Mouse (Mus musculus): ENCODE results near the gene Ube2v1. TPM values are rescaled to one million over a fixed set of nuclear protein-coding genes. Genes with fewer than 3 reads are reported as not detected.

Gene Ube2v1
- polyA plus RNA-seq (2016; fragmentation: Nextera tagmentation; extraction: Ambion mirVana), result 315 and 326 TPM in 2 replicates

DNA sequence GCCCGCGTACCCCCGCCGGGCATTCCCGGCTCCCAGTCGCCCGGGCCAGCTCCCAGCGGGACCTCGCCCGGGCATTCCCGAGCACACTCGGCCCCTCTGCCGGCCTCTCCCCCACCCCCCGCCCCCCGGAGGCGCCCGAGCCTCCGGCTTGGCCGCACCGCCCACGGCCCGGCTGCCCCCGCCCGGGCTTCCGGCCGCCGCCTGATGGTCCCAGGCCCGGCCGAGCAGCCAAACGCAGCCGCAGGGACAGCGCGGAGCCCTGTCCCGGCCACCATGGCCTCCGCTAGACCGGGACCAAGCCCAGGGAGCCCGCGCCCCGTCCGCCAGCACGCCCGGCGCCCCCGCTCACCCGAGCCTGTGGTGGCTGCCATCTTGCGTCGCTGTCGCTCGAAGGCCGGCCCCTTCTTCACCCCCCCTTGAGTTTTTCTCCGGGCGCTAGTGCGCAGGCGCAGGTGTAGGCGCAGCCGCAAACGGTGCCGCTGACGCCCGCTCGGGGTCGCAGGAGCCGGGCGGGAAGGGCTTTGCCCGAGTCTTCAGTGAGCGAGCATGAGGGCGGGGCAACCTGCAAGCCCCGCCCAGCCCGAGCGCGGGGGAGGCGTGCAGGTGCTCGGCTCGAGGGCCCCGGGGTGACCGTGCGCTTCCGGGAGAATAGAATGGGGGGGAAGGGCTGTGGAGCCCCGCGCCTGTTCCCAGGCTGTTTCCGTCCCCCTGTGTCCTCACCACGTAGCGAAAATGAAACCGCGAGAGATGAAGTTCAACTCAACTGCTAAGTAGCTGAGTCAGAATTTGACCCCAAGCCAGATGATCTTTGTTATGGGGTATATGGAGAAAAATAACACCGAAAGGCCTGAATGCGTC lies at the start of gene Ube2v1:
Ube2v1 (minus strand) TSS at position 505 of the 858 bp plus-strand sequence.
- WGBS, result under 1% methylated on average over 86 of the region's 87 CpGs
- H3K9me3 ChIP-seq, result no peaks in the 10 kb centered on the region
- H3K4me1 ChIP-seq, result peaks cover 56% of the 10 kb centered on the region

GRCm38 (mm10) chr2:167680657-167681056 lies 48.8 kb upstream of the Ube2v1 start:
- Histone ChIP-seq H3K27me3 (replicated peaks) (peaks cover 8% of the 10 kb centered on the region; the same call in 1 of the 2 replicates), H3K4me2 (replicated peaks) (no peak overlapping the region), H3K9ac (no peak overlapping the region), H3K4me3 (no peak overlapping the region), H3K4me1 (no peaks in the 10 kb centered on the region), H3K9me3 (no peaks in the 10 kb centered on the region), H3K27ac (no peak overlapping the region), H3K36me3 (no peaks in the 10 kb centered on the region)
- no peak for ATAC-seq (ENCODE audit: low FRiP score, low read depth)
- WGBS, result 49% methylated on average over 5 of the region's 5 CpGs

More for the DNA sequence above, at the start of gene Ube2v1:
- H3K27me3 ChIP-seq (replicated peaks), result no peaks in the 10 kb centered on the region
- ATAC-seq (ENCODE audit: low FRiP score, low read depth), result peak; percentile 76
- peak within 1 kb of the TSS; percentile 93 for H3K4me2 ChIP-seq (replicated peaks)
- peak within 1 kb of the TSS; percentile 95 for H3K4me3 ChIP-seq
- H3K36me3 ChIP-seq, result peaks cover 10% of the 10 kb centered on the region; the same call in 1 of the 2 replicates
- peak within 1 kb of the TSS; percentile 75 for H3K27ac ChIP-seq
- peak within 1 kb of the TSS; percentile 90 for H3K9ac ChIP-seq

- H3K36me3 ChIP-seq, result no peaks in the 10 kb centered on the region
- under 1% methylated on average over 13 of the region's 13 CpGs for WGBS
- ATAC-seq (ENCODE audit: low FRiP score, low read depth), result peak; percentile 79
Measured at GRCm38 (mm10) chr2:167679902-167680430, 48.1 kb upstream of the Ube2v1 start.

DNA sequence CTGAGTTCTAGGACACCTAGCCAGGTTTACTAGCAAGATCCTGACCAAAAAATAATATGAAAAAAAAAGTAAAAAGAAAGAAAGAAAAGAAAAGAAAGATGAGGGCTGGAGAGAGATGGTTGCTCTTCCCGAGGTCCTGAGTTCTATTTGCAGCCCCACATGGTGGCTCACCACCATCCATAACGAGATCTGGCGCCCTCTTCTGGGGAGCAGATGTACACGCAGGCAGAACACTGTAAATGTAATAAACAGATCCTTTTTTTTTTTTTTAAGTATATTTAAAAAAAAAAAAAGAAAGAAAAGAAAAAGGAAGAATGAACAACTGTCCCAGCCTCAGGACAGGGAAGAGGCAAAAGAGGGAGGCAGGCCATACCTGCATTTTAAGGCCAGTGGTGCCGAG lies 46.7 kb upstream of the Ube2v1 start:
- 44% methylated on average over 5 of the region's 5 CpGs for WGBS

More at GRCm38 (mm10) chr2:167679902-167680430, 48.1 kb upstream of the Ube2v1 start:
- peaks cover 4% of the 10 kb centered on the region; the same call in 1 of the 2 replicates for H3K27me3 ChIP-seq (replicated peaks)
- H3K4me1 ChIP-seq, result no peaks in the 10 kb centered on the region
- no peak overlapping the region for H3K4me2 ChIP-seq (replicated peaks)
- H3K27ac ChIP-seq, result no peak overlapping the region
- H3K4me3 ChIP-seq, result no peak overlapping the region
- no peak overlapping the region for H3K9ac ChIP-seq
- no peaks in the 10 kb centered on the region for H3K9me3 ChIP-seq

GRCm38 (mm10) chr2:167675120-167675909 lies 43.4 kb upstream of the Ube2v1 start:
- no peaks in the 10 kb centered on the region for H3K4me1 ChIP-seq
- ATAC-seq (ENCODE audit: low FRiP score, low read depth), result no peak
- H3K9ac ChIP-seq, result no peak overlapping the region
- no peak overlapping the region for H3K4me2 ChIP-seq (replicated peaks)
- H3K4me3 ChIP-seq, result no peak overlapping the region
- H3K9me3 ChIP-seq, result no peaks in the 10 kb centered on the region
- 40% methylated on average over 14 of the region's 14 CpGs for WGBS
- H3K27ac ChIP-seq, result no peak overlapping the region
- H3K27me3 ChIP-seq (replicated peaks), result no peaks in the 10 kb centered on the region; the same call in 1 of the 2 replicates
- no peaks in the 10 kb centered on the region for H3K36me3 ChIP-seq

More for the DNA sequence above, 46.7 kb upstream of the Ube2v1 start:
- Histone ChIP-seq H3K4me3 (no peak overlapping the region), H3K27ac (no peak overlapping the region), H3K9ac (no peak overlapping the region), H3K36me3 (no peaks in the 10 kb centered on the region), H3K27me3 (replicated peaks) (no peaks in the 10 kb centered on the region), H3K9me3 (no peaks in the 10 kb centered on the region), H3K4me2 (replicated peaks) (no peak overlapping the region), H3K4me1 (no peaks in the 10 kb centered on the region)
- ATAC-seq (ENCODE audit: low FRiP score, low read depth), result no peak

- no peak overlapping the region for H3K9ac ChIP-seq
- no peaks in the 10 kb centered on the region for H3K9me3 ChIP-seq
- peak overlapping the region; percentile 31 for H3K4me2 ChIP-seq (replicated peaks)
- 37% methylated on average over 13 of the region's 13 CpGs for WGBS
- H3K4me1 ChIP-seq, result no peaks in the 10 kb centered on the region
- no peak overlapping the region for H3K27ac ChIP-seq
- no peak overlapping the region for H3K4me3 ChIP-seq
- H3K27me3 ChIP-seq (replicated peaks), result no peaks in the 10 kb centered on the region; the same call in 1 of the 2 replicates
- peak; percentile 33; the same call in 1 of the 2 replicates for ATAC-seq (ENCODE audit: low FRiP score, low read depth)
- H3K36me3 ChIP-seq, result no peaks in the 10 kb centered on the region
Measured at GRCm38 (mm10) chr2:167672212-167672685, 40.4 kb upstream of the Ube2v1 start.

GRCm38 (mm10) chr2:167671101-167671633 lies 39.3 kb upstream of the Ube2v1 start:
- H3K27ac ChIP-seq, result no peak overlapping the region
- 84% methylated on average over 5 of the region's 5 CpGs for WGBS

GRCm38 (mm10) chr2:167669398-167669797 lies 37.5 kb upstream of the Ube2v1 start:
- H3K36me3 ChIP-seq, result no peaks in the 10 kb centered on the region
- no peak overlapping the region for H3K4me3 ChIP-seq
- no peak overlapping the region for H3K27ac ChIP-seq
- no peak overlapping the region for H3K4me2 ChIP-seq (replicated peaks)
- ATAC-seq (ENCODE audit: low FRiP score, low read depth), result no peak
- no peaks in the 10 kb centered on the region; the same call in 1 of the 2 replicates for H3K27me3 ChIP-seq (replicated peaks)
- H3K9ac ChIP-seq, result no peak overlapping the region
- H3K9me3 ChIP-seq, result no peaks in the 10 kb centered on the region
- WGBS, result 74% methylated on average over 4 of the region's 4 CpGs
- no peaks in the 10 kb centered on the region for H3K4me1 ChIP-seq

More at GRCm38 (mm10) chr2:167671101-167671633, 39.3 kb upstream of the Ube2v1 start:
- Histone ChIP-seq H3K9ac (no peak overlapping the region), H3K4me3 (no peak overlapping the region), H3K4me1 (no peaks in the 10 kb centered on the region), H3K36me3 (no peaks in the 10 kb centered on the region), H3K4me2 (replicated peaks) (no peak overlapping the region), H3K9me3 (no peaks in the 10 kb centered on the region), H3K27me3 (replicated peaks) (no peaks in the 10 kb centered on the region; the same call in 1 of the 2 replicates)
- no peak for ATAC-seq (ENCODE audit: low FRiP score, low read depth)

GRCm38 (mm10) chr2:167668426-167668825 lies 36.5 kb upstream of the Ube2v1 start:
- Histone ChIP-seq H3K36me3 (no peaks in the 10 kb centered on the region), H3K4me1 (no peaks in the 10 kb centered on the region), H3K27me3 (replicated peaks) (no peaks in the 10 kb centered on the region; the same call in 1 of the 2 replicates), H3K4me3 (no peak overlapping the region), H3K9ac (no peak overlapping the region), H3K27ac (no peak overlapping the region), H3K4me2 (replicated peaks) (no peak overlapping the region), H3K9me3 (no peaks in the 10 kb centered on the region)
- ATAC-seq (ENCODE audit: low FRiP score, low read depth), result no peak
- WGBS, result 87% methylated on average over 5 of the region's 5 CpGs

DNA sequence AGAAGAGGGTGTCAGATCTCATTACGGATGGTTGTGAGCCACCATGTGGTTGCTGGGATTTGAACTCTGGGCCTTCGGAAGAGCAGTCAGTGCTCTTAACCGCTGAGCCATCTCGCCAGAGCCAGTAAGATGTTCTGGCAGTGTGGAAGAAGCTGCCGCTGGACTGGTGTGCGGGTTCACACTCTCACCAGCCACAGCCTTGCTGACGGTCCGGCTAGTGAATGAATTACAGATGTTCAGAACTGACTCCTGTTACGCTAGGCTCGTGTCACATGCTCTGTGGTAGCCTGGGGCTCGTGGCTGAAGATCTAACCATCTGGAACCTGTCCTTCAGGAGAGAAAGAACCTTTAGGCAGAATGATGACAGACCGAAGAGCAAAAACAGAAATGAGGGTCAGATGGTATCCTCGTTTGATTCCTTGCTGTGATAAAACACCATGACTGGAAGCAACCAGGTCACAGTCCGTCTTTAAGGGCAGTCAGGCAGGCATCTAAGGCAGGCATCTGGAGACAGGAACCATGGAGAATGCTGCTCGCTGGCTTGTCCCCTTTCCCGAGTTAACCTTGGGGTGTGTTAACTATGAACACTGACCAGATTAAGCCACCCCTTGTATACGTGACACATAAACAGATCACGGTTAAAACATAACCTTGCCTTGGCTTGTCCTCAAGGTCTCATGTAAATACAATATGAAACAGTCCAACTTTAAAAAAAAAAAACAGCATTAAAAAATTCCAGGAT lies 34.2 kb upstream of the Ube2v1 start:
- H3K4me2 ChIP-seq (replicated peaks), result no peak overlapping the region
- 84% methylated on average over 18 of the region's 18 CpGs for WGBS
- H3K9ac ChIP-seq, result no peak overlapping the region
- H3K36me3 ChIP-seq, result no peaks in the 10 kb centered on the region
- H3K4me3 ChIP-seq, result no peak overlapping the region
- H3K9me3 ChIP-seq, result no peaks in the 10 kb centered on the region
- H3K27me3 ChIP-seq (replicated peaks), result peaks cover 6% of the 10 kb centered on the region; the same call in 1 of the 2 replicates
- H3K27ac ChIP-seq, result no peak overlapping the region
- peaks cover 5% of the 10 kb centered on the region; the same call in 1 of the 2 replicates for H3K4me1 ChIP-seq
- no peak for ATAC-seq (ENCODE audit: low FRiP score, low read depth)

- peaks cover 6% of the 10 kb centered on the region; the same call in 1 of the 2 replicates for H3K27me3 ChIP-seq (replicated peaks)
- no peak for ATAC-seq (ENCODE audit: low FRiP score, low read depth)
- peaks cover 33% of the 10 kb centered on the region for H3K4me1 ChIP-seq
- no peaks in the 10 kb centered on the region for H3K9me3 ChIP-seq
- H3K36me3 ChIP-seq, result no peaks in the 10 kb centered on the region
- no peak overlapping the region for H3K9ac ChIP-seq
- H3K4me2 ChIP-seq (replicated peaks), result peak overlapping the region; percentile 94; the same call in 1 of the 2 replicates
- WGBS, result 57% methylated on average over 6 of the region's 6 CpGs
- no peak overlapping the region for H3K27ac ChIP-seq
- no peak overlapping the region for H3K4me3 ChIP-seq
Measured at GRCm38 (mm10) chr2:167662713-167663112, 30.8 kb upstream of the Ube2v1 start.

Measured in neural tube, embryonic 12.5 days (tissue).